Mouse (Mus musculus): Measurements from ENCODE around the gene Chst2.

- TF ChIP-seq CTCF (IDR thresholded peaks at IDR 0.05; ENCODE audit: extremely low read depth, insufficient read depth, insufficient read length, insufficient replicate concordance): no peak
- TF ChIP-seq POLR2A (IDR thresholded peaks at IDR 0.05; ENCODE audit: low read depth, low read length): no peak
Observed at GRCm38 (mm10) chr9:95392011-95392410, 14.5 kb downstream of the Chst2 start.
